Comparison of ENCODE assay signal across 10 mouse cellular contexts in genomic region chr4:142267348-142267819, GRCm38 (mm10). TPM values are rescaled to one million over a fixed set of nuclear protein-coding genes. Genes with fewer than 3 reads are reported as not detected.
DNase-seq lines count a peak whose midpoint lies in the region; ATAC-seq and TF ChIP-seq lines count a peak whose summit lies in the region.
"Had no signal": no experiment of that assay in that cellular context is flagged by ENCODE, and none has a peak within 500 bp of the region (broad histone marks: within the 10 kb centered on the region; RNA-seq: fewer than 3 reads in every experiment).

No protein-coding gene starts in this region.

- H3K27ac ChIP-seq in forebrain, embryonic 16.5 days (ENCODE audit: low read length): peak overlapping the region; percentile 62
- H3K27ac ChIP-seq in midbrain, embryonic 13.5 days: peak overlapping the region; percentile 35; the same call in 1 of the 2 replicates

- WGBS in forebrain, embryonic 16.5 days: under 1% methylated on average over 4 of the region's 4 CpGs
- WGBS in midbrain, embryonic 13.5 days: 5% methylated on average over 4 of the region's 4 CpGs

- no peak overlapping the region for H3K4me2 ChIP-seq in forebrain, embryonic 16.5 days (ENCODE audit: low read length)
- no peak overlapping the region for H3K4me2 ChIP-seq in midbrain, embryonic 13.5 days (replicated peaks)
- H3K4me2 ChIP-seq: liver, embryonic 11.5 days had no signal

- TF ChIP-seq POLR2A in brain, embryonic 14.5 days (IDR thresholded peaks at IDR 0.05; ENCODE audit: borderline replicate concordance, extremely low read depth, insufficient read depth, insufficient read length, poor library complexity, severe bottlenecking): no peak

- no peak; the same call in 1 of the 2 replicates for TF ChIP-seq CTCF in brain, embryonic 14.5 days (IDR thresholded peaks at IDR 0.05; ENCODE audit: borderline replicate concordance, extremely low read depth, insufficient read depth, insufficient read length)

- H3K9ac ChIP-seq in forebrain, embryonic 16.5 days (replicated peaks; ENCODE audit: low read depth, low read length): no peak overlapping the region
- no peak overlapping the region; the same call in 1 of the 2 replicates for H3K9ac ChIP-seq in midbrain, embryonic 13.5 days (replicated peaks)

- DNase-seq in cerebellum, adult 11-12 months: peak; percentile 27
- no peak for DNase-seq in cerebellum, adult 11 months
- DNase-seq in brain, embryonic 14.5 days (ENCODE audit: low read depth): peak; percentile 96
- no peak for DNase-seq in gastrocnemius, postnatal 4 days (ENCODE audit: low spot score in 2 of 2)
- DNase-seq in urinary bladder, postnatal 14 days (ENCODE audit: low spot score): no peak
- DNase-seq in testis, postnatal 10 days (ENCODE audit: low spot score): no peak
- DNase-seq: gastrocnemius, postnatal 10 days had no signal

- H3K4me1 ChIP-seq in forebrain, embryonic 16.5 days (replicated peaks; ENCODE audit: control insufficient read depth, insufficient read depth, low read length): peaks cover 16% of the 10 kb centered on the region
- H3K4me1 ChIP-seq in midbrain, embryonic 13.5 days (replicated peaks): peaks cover 19% of the 10 kb centered on the region

- peak; percentile 93 for ATAC-seq in forebrain, embryonic 16.5 days
- ATAC-seq in midbrain, embryonic 13.5 days: peak; percentile 86

- no peaks in the 10 kb centered on the region for H3K27me3 ChIP-seq in forebrain, embryonic 16.5 days (replicated peaks; ENCODE audit: control insufficient read depth, insufficient read depth, low read length)
- H3K27me3 ChIP-seq in midbrain, embryonic 13.5 days: no peaks in the 10 kb centered on the region

- H3K36me3 ChIP-seq in forebrain, embryonic 16.5 days (ENCODE audit: control insufficient read depth, insufficient read depth): no peaks in the 10 kb centered on the region
- H3K36me3 ChIP-seq in midbrain, embryonic 13.5 days: no peaks in the 10 kb centered on the region

- no peaks in the 10 kb centered on the region for H3K9me3 ChIP-seq in forebrain, embryonic 16.5 days (ENCODE audit: control insufficient read depth, low read length)
- no peaks in the 10 kb centered on the region for H3K9me3 ChIP-seq in midbrain, embryonic 13.5 days

- H3K4me3 ChIP-seq in forebrain, embryonic 16.5 days (replicated peaks; ENCODE audit: low read length): no peak overlapping the region
- no peak overlapping the region for H3K4me3 ChIP-seq in midbrain, embryonic 13.5 days (replicated peaks)

RNA-seq across cellular contexts. Expression of gene Kazn, which starts 28.2 kb away (rescaled TPM):
- 38.3 and 61.2 TPM in 2 replicates for polyA plus RNA-seq in brain, embryonic 14.5 days (2012; rRNA removed)
- 26.5 and 27.6 TPM in 2 replicates for polyA plus RNA-seq in forebrain, embryonic 16.5 days (2015; fragmentation: Nextera tagmentation; extraction: Ambion mirVana)
- polyA plus RNA-seq in midbrain, embryonic 13.5 days (2015; fragmentation: Nextera tagmentation; extraction: Ambion mirVana): 18.7 and 23.5 TPM in 2 replicates
- total RNA-seq in gastrocnemius, postnatal 4 days (2021): 10 to 100 TPM; 10.1 to 10.5 TPM

Comparison
In these comparisons a context has a peak if more than half of its experiments do, and no peak if none do; other contexts are left out.
1. DNase-seq: peak in cerebellum, adult 11-12 months (single experiment) and brain, embryonic 14.5 days (single experiment); none in cerebellum, adult 11 months (single experiment), gastrocnemius, postnatal 4 days (0 of 2), urinary bladder, postnatal 14 days (single experiment) and testis, postnatal 10 days (single experiment).